Mouse (Mus musculus) splenic B cell, adult 2 months (primary cell): ENCODE results near the gene Szrd1.
"Not testable (repeated sequence)": the region's sequence is repeated elsewhere in the genome, so short reads cannot be mapped to it uniquely, and the experiment has no call there.

Experiments
- DNase-seq: peaks from one replicate; pipeline ENCODE4 v3.0.0-alpha.2; 2011; ENCODE audit warnings: low read depth, low spot score
- H3K27me3 ChIP-seq: 2 replicates; pipeline ENCODE4 v1.6.1; 2012; ENCODE audit warnings: mild to moderate bottlenecking, low read length, moderate library complexity, mixed read lengths; ENCODE audit not compliant: control insufficient read depth, poor library complexity, insufficient read depth, severe bottlenecking
- H3K36me3 ChIP-seq: 2 replicates; pipeline ENCODE4 v1.6.1; 2012; ENCODE audit warnings: mild to moderate bottlenecking, low read length, moderate library complexity, mixed read lengths; ENCODE audit not compliant: control insufficient read depth, poor library complexity, insufficient read depth, severe bottlenecking

Szrd1 gene

DNA sequence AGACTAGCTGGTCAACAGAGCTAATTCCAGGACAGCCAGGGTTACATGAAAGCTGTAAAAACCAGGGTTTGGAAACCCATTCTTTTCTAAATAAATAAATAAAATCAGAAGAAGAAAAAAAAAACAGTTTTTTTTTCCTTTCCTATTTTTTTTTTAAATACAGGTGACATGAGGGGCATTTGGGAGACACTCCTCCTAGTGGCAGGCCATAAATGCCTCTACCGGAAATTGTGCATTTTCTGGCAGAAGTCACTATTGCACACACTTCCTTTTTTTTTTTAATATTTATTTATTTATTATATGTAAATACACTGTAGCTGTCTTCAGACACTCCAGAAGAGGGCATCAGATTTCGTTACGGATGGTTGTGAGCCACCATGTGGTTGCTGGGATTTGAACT, 1.8 kb downstream of the Szrd1 start:
- H3K36me3 ChIP-seq, H3K27me3 ChIP-seq: not testable (repeated sequence)
- peak; percentile 65 for DNase-seq

DNA sequence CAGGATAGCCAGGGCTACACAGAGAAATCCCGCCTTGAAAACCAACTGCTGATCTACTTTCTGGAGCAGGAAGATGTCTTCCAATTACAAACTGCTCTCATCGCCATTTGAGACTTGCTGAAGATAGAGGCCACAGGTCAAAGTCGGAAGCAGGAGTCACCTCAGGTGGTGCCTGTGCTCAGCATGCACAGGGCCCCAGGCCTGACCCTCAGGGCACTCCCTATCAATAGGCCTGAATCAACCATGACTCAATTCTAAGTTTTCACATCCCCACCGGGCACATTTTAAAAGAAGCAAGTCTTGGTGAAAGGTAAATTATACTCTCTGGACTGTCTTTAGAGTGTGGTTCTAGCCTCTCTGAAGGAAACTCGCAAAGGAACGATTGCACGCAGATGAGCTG, 3.4 kb downstream of the Szrd1 start:
- no peak for DNase-seq
- no peaks in the 10 kb centered on the region for H3K27me3 ChIP-seq
- H3K36me3 ChIP-seq = no peaks in the 10 kb centered on the region

DNA sequence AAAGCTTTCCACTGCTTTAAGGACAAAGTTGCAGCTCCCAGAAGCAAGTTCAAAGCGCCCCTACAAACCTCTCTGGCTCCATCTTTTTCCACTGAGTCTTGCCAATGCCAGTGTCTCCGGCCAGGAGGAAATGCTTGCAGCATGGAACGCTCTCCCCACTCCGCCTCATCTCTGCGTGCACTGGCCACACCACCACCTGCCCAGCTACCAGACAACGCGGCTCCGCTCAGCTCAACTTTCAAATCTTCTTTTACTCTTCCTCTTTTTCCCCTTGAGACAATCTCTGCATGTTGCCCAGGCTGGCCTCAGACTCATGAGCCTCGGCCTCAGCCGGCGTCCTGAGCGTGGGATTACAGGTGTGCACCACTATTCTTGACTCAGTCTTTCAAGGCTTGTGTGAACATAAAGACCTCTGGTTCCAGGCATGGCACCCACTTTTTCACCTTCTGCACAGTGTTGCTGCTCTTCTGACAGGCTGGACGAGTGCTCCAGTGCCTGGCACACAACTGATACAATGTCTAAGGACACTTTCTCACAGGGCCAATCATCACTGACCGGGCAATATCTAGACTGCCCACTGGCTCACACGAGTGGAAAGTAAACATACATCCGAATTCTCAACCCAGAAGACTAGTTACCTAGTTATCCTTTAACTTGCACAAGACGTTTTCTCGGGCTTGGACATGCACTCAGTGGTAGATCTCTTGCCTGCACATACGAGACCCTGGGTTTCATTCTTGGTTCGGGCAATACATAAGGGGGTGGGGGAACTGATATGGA, 4.6 kb downstream of the Szrd1 start:
- DNase-seq = peak; percentile 69
- H3K36me3 ChIP-seq = no peaks in the 10 kb centered on the region

GRCm38 (mm10) chr4:141134031-141134441, 5.5 kb downstream of the Szrd1 start:
- no peak for DNase-seq
- Histone ChIP-seq H3K36me3 (no peaks in the 10 kb centered on the region), H3K27me3 (no peaks in the 10 kb centered on the region)

More for the DNA sequence above, 4.6 kb downstream of the Szrd1 start:
- H3K27me3 ChIP-seq = no peaks in the 10 kb centered on the region

GRCm38 (mm10) chr4:141133227-141133626, 6.3 kb downstream of the Szrd1 start:
- H3K27me3 ChIP-seq = no peaks in the 10 kb centered on the region
- DNase-seq = no peak
- H3K36me3 ChIP-seq = no peaks in the 10 kb centered on the region

- no peaks in the 10 kb centered on the region for H3K27me3 ChIP-seq
- H3K36me3 ChIP-seq = no peaks in the 10 kb centered on the region
- DNase-seq = no peak
Measured at GRCm38 (mm10) chr4:141132191-141132590, 7.4 kb downstream of the Szrd1 start.

DNA sequence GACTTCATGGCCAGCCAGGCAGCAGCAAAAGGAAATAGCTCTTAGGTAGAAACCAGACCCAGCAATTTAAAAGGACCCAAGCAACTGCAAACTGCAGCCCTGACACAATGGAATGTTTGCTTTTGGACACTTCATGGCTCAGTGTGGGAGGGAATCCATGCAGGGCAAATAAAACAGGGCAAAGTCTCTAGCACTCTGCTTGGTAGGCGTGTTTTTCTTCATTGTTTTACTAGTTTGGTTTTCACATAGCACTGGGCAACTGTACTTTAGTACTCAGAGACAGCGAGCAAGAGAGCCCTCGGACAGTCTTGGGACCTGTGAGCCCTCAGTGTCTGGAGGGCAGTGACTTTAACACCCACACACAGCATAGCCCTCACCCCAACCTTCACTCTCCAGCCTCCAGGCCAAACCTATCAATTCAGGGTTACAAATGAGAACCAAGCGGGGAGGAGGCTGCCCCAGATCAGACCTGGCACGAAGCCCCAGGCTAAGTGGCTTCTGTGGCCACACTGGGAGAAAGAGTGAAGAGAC, 8.0 kb downstream of the Szrd1 start:
- Histone ChIP-seq H3K27me3 (no peaks in the 10 kb centered on the region), H3K36me3 (no peaks in the 10 kb centered on the region)
- DNase-seq = no peak

DNA sequence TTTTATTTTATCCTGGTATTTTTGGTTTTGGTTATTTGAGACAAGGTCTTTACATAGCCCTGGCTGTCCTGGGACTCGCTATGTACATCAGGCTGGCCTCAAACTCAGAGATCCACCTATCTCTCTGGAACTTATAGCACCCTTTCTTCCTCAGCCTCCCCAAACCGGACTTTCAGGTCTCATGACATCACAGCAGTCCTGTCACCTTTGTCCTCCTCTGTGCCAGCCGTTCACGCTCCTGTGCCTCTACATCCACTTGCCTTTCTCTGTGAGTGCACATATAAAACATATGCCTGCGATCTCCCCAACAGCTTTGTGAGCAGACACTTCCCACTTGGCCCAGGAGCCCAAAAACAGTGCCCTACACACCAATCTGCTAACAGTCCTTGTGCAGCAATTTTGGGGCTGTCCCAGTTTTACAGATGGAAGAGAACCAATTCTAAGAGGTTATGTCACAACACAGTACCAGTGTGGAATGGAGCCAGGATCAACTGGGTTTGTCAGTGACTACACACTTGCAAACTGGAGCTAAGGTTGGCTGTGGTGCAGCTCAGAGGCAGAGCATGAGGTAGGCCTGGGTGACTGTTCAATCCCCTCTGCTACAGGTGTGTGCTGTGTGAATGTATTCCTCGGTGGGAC, 8.8 kb downstream of the Szrd1 start:
- DNase-seq = no peak
- Histone ChIP-seq H3K36me3 (0 out of 2 replicates have a peak, but pooled peaks cover 2% of the 10 kb centered on the region), H3K27me3 (no peaks in the 10 kb centered on the region)

DNA sequence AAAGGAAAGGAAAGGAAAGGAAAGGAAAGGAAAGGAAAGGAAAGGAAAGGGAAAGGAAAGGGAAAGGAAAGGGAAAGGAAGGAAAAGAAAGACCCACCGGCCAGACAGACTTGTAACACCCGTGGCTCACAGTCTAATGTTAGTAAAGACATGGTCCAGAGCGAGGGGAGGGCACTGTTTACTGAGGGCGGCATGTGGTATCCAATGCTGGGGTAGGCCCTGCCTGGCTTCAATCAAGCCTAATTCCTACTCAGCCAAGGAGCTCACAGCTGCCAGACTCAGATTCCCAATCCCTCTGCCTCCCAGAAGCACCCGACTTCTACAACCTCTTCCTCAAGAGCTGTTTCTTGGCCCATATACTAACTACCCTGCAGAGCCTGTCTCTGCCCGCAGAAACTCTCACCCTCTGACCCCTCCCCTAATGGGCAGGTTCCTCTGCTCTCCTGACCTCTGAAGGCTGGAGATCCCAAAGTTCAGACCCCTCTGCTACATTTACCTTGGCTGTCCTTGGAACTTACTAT, 10.3 kb downstream of the Szrd1 start:
- DNase-seq = no peak
- 0 out of 2 replicates have a peak, but pooled peaks cover 2% of the 10 kb centered on the region for H3K36me3 ChIP-seq
- H3K27me3 ChIP-seq = no peaks in the 10 kb centered on the region

- no peaks in the 10 kb centered on the region for H3K27me3 ChIP-seq
- DNase-seq = no peak
- H3K36me3 ChIP-seq = 0 out of 2 replicates have a peak, but pooled peaks cover 3% of the 10 kb centered on the region
Measured at GRCm38 (mm10) chr4:141123065-141123464, 16.5 kb downstream of the Szrd1 start.

DNA sequence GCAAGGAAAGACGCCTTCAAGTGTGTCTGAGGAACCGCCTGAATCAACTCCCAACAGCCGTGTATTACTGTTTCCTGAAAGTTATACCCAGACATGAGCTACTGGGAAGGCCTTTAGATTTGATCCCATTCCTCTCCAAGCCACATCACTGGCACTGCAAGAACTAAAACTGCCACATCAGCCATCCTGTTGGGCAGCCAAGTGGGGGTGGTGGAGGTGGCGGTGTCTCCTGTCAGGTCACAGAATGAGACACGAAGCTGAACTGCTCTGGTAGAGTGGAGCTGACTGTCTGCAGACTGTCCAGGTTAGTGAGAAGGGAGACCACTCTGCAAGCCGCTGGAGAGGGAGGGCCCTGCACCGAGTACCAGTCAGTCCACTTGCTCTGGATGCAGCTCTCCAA, 16.9 kb downstream of the Szrd1 start:
- no peak for DNase-seq
- Histone ChIP-seq H3K27me3 (no peaks in the 10 kb centered on the region), H3K36me3 (0 out of 2 replicates have a peak, but pooled peaks cover 3% of the 10 kb centered on the region)

GRCm38 (mm10) chr4:141120700-141121099, 18.9 kb downstream of the Szrd1 start:
- no peaks in the 10 kb centered on the region for H3K27me3 ChIP-seq
- DNase-seq = peak; percentile 61

DNA sequence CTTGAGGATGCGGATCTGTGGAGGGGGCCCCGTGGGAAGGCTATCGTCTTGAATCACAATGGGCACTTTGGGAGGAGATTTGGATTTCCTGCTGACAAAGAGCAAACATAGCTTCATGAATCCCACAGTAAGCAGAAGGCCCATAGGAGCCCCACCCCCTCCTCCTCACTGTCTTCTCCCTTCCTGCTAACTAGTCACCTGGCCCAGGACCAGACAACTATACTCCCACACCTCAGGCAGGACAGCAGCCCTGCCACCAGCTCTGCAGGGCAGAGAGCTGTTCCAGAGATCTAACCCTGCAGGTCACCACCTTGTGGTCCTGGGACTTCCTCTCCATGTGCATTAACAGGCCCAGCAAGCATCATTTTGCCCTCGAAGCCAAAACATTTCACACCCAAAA, 20.9 kb downstream of the Szrd1 start:
- no peak for DNase-seq
- no peaks in the 10 kb centered on the region for H3K27me3 ChIP-seq
- peaks cover 6% of the 10 kb centered on the region for H3K36me3 ChIP-seq

More at GRCm38 (mm10) chr4:141120700-141121099, 18.9 kb downstream of the Szrd1 start:
- H3K36me3 ChIP-seq = peaks cover 4% of the 10 kb centered on the region

DNA sequence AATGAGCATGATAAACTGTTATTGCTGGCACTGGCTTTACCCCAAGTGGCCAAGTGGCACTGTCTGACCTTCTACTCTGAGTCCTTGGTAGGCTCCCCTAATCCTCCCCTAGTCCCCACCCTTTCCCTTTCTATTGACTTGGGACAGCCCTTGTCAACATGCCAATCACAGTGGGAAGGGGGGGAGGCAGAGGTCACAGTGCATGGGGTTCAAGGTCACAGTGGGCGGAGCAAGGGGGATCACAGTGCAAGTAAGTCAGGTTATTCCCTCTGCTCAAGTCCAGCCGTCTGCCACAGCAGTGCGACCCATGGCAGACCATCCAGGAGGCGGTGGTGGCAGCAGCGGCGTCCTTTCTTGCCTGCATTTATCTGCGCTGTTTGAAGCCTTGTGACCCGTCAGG, 24.2 kb downstream of the Szrd1 start:
- Histone ChIP-seq H3K36me3 (peaks cover 13% of the 10 kb centered on the region), H3K27me3 (no peaks in the 10 kb centered on the region)
- no peak for DNase-seq

DNA sequence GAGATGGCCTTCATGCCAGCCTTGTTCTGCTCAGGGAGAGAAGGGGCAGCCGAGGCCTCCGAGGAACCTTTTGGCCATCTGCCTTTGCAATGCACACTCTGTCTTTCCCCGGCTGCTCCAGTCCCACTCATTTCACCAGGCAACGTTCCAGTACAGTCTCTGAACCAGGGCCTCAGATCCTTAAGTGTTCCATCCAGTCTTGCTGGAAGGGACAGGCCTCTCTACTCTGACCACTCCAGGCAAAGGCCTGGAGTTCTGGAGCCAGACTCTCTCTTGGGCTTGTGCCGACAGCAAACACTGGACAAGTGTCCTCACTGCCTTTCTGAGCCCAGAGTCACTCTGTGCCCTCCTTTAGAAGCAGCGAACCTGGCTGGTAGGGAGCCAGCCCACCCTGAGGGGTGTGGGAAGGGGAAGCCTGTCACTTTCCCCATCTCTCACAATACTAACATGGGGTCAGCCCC, 25.0 kb downstream of the Szrd1 start:
- DNase-seq = no peak

More for the DNA sequence above, 25.0 kb downstream of the Szrd1 start:
- Histone ChIP-seq H3K36me3 (peaks cover 15% of the 10 kb centered on the region), H3K27me3 (no peaks in the 10 kb centered on the region)
